Mouse (Mus musculus) spleen, postnatal 4 days (tissue): ENCODE measurements around the gene Nop16.
"Not testable (repeated sequence)": the region's sequence is repeated elsewhere in the genome, so short reads cannot be mapped to it uniquely, and the experiment has no call there.

Experiments used
- DNase-seq, 2 experiments: peaks; one replicate each; pipeline ENCODE4 v3.0.0; 2022; ENCODE audit warnings: low spot score in 2 of 2

Gene Nop16

DNA sequence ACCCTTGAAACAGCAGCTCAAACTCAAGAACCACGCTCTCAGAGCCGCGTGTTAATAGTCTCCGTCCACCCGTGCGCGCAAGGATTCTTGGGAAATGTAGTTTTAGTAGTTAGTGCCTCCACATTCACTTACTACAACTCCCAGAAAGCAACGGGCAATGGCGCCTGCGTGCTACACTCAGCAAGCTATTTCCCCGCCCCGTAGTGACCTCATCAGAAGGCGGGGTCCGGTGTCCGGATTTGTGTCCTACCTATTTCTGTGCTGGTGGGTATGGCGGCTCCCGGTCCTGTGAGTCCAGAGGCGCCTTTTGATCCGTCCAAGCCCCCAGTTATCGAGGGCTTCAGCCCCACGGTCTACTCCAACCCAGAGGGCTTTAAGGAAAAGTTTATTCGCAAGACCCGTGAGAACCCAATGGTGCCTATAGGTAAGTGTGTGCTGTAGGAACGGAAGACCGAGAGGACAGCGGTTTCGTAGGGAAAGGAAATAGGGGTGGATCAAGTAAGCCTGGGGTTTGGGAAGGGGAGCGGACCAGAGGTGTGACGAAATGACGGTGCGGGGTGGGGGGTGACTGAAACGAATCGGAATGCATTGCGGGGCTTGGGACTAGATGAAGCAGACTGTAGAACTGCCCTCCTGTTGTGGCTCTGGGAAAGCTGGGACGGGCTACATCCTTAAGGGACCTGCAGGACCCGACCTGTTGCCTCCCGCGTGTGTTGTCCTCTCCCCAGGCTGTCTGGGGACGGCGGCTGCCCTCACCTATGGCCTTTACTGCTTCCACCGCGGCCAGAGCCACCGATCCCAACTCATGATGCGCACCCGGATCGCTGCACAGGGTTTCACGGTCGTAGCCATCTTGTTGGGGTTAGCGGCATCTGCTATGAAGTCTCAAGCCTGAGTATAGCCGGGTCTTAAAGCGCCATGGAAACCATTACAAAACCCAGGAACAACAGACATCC, at the start of gene Nop16, which contains the start of gene Higd2a:
Gene Nop16 (minus strand): TSS at position 95 of the 956 bp plus-strand sequence.
Gene Higd2a (plus strand): TSS at position 212 of the 956 bp plus-strand sequence.
- DNase-seq: peak; percentile 94 to 95

DNA sequence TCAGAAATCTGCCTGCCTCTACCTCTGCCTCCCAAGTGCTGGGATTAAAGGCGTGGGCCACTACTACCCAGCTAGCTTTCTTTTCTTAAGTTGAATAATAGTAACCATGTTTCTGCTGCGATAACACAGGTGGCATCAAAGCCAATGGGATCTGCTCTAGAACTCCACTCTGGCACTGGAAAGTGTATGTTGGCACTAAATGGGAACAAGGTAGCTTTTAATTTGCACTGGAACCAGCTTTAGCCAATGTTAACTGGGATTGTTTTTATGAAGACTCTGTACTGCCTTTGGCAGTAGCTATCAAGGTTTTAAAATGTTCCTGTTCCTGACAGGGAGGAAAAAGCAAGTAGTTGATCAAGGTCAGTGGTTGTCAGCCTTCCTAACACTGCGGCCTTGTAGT, 45.1 kb upstream of the Nop16 start:
- no peak for DNase-seq

DNA sequence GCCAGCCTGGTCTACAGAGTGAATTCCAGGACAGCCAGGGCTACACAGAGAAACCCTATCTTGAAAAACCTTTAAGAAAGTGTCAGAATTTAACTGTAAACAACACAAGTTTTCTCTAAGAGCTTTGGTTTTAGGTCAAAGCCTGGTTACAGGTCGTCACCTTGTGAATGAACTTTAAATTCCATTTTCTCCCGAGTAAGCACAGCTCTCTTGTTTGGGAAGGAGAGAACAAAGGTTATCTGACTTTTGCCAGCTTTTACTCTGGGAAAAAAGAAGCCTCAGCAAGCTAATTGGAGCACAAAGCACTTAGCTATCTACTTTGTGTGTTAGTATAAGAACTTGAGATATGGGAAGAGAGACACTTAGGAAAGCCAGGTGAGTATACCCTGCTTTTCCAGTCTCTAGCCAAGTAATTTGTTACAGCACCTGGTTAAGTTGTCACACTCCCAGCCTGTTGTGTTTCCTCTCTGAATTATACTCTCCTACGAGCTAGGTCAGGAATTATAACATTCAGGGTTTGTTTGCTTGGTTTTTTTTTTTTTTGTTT, 42.9 kb upstream of the Nop16 start:
- no peak for DNase-seq

DNA sequence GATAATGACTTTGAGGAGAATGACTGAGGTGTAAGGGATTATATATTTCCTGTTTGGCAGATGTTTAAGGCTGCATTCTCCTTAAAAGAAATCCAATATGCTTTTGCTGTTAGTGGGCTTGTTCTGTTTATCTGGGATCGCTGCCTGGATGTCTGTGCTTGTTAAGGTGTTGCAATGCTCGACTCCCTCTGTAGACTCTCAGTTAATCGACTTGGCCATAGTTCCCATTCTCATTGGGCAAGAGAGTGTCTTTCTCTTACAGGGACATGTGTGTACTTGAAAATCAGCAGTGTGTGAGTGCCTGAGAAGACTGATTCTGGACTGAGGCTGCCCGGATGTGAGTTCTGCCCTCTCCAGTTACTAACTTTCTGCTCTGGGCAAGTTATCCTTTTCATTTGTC, 39.2 kb upstream of the Nop16 start:
- DNase-seq: no peak

DNA sequence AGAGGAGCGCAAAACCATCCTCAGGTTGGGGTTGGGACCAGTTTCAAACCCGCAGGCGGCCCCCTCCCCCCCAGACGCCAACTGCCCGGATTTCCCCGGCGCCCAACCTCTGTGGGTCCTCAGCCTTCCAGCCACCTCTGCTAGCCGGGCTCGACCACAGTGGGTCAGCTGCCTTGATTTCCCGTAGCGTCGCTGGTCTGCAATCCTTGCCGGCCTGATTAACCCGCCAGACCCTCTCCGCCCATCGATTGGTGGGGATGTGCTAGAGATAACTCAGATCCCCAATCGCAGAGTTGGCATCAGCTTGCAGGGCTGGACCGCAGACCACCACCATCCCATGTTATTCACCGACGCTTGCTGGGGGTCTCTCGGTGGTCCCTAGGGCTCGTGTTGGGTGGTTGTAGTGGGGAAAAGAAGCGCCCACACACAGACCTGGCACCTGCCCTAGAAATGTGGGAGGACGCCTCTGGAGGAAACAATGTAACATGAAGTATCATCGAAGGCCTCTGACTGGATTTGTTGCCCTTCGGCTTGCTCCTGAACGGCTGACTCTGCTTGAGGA, 32.2 kb upstream of the Nop16 start:
- no peak for DNase-seq

DNA sequence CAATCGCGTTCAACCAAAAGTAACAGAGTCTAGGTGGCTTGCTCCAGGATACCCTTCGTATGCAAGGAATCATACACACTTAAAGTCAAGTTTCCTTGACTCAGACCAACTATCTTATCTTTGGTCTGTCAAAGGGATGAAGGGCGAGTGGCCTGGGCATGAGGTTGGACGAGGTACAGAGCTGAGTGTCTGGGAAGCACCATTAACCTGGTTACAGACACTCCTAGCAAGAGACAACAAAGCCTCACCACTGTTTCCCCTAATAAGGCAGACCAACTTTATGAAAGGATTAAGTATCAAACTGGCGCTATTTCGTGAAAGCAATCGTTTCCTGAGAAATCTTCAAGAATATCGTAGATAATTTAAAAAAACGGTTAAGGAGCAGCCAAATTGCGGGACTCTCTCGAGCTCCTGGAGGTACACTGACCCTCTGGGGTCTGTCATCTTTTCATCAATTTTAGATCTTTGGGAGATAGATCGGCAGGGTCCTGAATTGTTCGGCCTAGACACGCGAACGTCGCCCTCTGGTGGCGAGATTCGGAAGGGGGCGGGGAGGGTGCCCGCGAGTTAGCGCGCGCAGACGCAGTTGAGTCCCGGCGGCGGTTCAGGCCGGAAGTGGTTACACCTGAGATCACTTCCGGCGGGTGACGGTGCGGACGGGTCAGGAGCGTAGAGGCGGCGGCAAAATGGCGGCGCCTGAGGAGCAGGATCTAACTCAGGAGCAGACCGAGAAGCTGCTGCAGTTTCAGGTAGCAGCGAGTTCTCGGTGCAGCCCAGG, 31.5 kb upstream of the Nop16 start, which contains the start of gene Faf2:
Gene Faf2 (plus strand): TSS at position 630 of the 778 bp plus-strand sequence.
- DNase-seq: peak; percentile 97 to 100

DNA sequence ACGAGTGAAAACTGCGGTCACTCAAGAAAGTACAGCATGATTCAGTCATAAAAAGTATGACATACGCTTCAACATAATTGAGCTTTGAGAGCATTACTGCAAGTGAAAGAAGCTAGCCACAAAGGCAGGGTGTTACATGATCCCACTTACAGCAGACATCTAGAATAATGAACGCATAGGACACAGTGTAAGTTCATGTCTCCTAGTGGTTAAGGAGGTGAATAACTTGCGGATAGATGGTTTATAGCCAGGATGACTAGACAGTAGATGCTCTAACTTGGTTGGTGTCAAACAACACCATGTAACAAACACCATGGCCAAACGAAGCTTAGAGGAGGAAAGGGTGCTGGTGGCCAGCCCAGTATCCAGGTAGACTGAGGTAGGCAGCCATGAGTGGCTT, 27.1 kb upstream of the Nop16 start:
- no peak for DNase-seq

DNA sequence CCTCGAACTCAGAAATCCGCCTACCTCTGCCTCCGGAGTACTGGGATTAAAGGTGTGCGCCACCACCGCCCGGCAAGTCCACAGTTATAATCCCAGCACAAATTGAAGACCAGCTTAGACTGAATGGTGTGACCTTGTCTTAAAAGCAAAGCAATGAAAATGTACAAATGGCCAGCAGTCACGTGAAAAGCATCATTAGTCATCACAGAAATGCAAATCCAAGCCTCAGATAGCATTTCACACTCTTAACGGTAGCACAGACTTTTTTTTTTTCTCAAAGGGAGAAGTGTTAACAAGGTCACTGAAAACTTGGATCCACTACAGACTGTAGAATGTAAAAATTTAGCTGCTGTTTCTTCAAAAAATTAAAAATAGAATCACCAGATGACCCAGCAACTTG, 26.4 kb upstream of the Nop16 start:
- DNase-seq: no peak

DNA sequence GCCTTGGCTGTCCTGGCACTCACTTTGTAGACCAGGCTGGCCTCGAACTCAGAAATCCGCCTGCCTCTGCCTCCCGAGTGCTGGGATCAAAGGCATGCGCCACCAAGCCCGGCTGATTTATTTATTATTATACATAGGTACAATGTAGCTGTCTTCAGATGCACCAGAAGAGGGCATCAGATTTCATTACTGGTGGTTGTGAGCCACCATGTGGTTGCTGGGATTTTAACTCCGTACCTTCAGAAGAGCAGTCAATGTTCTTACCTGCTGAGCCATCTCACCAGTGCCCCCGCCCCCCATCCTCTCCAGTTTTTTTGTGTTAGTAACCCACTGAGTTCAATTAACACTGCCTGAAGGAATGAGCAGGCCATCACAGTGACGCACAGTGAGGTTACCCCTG, 23.3 kb upstream of the Nop16 start:
- not testable (repeated sequence) for DNase-seq

DNA sequence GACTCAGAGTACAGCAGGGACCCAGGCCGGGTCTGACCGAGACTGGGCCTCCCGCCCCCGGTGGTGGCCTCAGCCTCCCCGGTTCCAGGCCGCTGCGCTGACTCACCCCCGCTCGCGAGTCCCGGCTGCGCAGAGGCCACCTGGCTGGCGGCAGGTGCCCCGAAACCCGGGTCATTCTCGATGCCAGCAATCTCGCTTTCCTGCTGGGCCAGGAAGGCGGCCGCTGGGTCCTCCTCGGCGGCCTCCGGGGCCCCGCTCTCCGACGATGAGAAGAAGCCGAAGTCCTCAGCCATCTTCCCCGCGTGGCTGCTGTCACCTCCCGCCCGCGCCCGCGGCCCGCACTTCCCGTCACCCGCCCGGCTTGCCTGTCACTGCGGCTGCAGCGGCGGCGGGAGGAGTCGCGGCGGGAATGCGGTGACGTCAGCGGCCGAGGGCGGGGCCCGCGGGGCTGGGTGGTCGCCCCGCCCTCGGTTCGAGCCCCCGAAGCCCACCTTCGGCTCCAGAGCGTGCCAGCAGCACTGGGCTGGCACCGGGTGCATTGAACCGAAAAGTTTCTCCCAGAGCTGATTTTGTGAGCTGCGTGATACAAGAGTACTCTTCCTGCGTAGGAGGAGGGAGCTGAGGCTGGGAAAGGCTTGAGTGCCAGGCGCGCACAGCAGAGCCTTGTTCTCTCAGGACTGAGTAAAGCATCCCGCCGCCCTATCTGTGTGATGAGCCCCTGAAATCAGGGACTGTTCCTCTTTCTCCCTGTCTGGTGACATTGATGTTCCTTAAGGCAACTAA, 21.3 kb upstream of the Nop16 start, which contains the start of gene Cltb:
Gene Cltb (minus strand): TSS at position 373 of the 783 bp plus-strand sequence.
- peak; percentile 77 to 88 for DNase-seq

DNA sequence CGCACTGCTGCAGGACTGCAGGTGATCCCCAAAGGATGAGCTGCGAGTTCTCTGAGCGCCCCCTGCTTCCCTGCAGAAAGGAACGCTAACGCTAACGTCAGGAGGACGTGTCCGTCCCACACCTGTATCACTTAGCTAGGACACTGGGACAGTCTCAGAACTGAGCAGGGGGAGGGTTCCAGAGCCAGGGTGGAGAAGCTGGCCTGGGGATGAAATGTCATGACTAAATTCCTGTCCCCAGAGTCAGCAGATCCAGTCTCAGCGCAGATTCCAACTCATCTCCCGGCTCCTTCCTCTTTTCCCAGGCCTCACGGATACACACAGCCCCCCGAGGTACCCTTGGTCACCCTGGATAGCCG, 20.7 kb upstream of the Nop16 start:
- DNase-seq: no peak

DNA sequence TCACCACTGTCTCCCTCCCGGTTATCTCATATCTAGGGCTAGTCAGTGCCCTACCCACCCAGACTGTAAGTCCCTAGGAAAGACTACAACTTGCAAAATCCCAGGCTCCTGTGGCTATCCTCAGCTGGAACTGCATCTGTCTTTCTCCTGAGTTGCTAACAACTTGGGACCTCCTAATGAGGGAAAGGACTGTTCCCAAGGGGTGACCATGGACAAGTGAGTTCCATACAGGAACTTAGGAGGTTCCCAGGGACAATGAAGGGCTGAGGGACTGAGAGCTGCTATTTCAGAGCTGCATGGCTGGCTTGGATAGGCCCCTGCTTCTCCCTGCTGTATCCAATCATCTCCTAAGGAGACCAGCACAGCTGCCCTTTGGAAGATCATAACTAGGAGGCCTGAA, 19.4 kb upstream of the Nop16 start:
- DNase-seq: no peak

DNA sequence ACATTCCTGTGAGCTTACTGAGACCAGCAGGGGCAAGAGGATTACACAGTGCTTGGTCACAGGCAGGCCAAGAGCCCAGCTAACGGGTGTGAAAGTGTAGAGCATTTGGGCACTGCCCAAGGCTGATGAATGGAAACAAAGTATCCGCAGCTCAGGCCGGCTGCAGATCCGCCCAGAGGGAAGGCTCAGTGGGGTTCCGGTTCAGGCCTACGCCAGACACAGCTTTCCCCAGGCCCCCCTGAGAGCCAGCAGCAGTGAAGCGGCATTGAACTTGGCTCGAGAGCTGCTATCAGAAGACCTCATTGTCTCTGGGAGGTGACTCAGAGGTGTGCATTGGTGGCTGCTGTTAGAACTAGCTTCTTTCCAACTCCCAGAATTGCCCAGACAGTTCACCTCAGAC, 18.8 kb upstream of the Nop16 start:
- no peak for DNase-seq

DNA sequence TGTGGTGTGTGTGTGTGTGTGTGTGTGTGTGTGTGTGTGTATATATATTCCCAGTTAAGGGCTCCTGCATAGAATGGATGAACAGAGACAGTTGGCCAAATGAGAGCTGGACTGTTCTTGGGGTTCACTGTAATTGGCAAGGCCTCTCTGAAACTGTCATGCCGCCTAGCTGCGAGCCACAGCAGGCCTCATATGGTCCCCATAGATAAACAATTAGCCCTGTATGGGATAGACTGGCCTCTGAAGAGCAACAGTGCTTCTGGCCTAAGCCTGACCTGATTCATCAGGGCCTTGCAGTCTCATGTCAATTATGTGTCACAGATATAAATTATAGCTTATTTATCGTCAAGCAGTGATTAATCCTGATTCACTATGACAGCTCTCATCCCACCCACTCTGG, 18.1 kb upstream of the Nop16 start:
- no peak for DNase-seq

DNA sequence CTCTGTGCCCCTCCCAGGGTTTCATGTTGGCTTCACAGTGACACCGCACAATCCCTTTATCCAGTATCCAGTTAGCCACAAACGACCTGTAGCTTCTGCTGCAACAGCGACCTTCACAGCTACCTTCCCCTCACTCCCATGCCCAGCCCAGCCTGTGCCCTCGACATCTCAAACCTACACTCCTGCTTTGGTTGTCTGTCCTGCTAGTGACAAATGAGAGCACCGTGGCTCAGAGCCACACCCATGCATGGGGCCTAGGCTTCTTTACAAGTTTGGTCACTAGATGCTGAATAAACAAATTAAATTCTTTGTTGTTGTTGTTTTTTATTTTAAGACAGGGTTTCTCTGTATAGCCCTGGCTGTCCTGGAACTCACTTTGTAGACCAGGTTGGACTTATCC, 17.3 kb upstream of the Nop16 start:
- DNase-seq: no peak

DNA sequence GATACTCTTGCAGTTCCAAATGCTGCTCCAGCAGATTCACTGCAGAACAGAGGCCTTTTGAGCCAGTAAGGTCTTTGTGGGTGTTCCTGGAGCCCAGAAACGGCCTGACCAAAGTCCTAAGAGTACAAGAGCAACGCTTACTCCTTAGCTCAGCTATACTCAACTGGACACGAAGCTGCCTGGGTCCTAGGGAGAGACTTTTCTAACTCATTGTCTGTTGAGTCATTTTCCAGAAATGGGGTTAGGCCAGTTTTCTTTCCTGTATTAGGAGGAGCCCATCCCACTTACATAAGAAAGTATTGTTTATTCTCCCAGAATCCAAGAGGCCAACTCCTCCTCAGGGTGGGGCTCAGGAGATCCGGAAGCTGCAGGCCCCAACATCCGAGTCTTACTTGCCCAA, 15.5 kb upstream of the Nop16 start:
- no peak for DNase-seq

DNA sequence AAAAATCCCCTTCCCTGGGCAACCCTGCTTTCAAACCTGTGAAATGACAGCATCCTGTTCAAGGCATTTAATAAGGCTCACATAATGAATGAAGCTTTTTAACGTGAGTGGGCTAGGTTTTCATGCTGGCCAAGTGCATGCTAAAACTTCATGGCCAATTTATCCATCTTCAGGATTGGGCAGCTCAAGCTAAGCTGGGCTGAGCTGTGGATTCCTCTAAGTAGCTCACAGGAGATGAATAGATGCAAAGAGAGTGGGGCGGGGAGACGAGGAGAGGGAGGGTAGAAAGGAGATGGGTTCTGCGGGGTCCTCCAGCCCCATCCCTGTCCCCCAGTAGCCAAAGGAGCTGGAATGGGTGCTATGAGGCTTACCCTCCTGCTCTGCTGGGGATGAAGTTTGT, 14.3 kb upstream of the Nop16 start:
- no peak for DNase-seq

DNA sequence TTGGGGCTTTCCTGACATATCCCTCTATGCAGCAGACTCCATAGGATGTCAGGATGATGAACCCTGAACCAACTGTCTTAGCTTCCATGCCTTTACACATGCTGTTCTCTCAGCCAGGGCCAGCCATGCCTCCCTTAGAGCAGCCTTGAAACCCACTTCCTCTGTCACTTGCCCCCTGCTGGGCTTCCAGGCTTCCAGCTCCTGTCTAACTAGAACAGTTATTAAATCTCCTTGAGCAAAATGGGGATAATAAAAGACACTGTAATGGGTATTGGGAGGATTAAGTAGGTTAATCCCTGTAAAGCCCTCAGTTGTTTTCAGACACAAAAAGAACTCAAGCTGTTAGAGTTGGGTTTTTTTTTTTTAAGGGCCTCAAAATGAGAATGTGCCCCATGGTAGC, 13.6 kb upstream of the Nop16 start:
- no peak for DNase-seq

DNA sequence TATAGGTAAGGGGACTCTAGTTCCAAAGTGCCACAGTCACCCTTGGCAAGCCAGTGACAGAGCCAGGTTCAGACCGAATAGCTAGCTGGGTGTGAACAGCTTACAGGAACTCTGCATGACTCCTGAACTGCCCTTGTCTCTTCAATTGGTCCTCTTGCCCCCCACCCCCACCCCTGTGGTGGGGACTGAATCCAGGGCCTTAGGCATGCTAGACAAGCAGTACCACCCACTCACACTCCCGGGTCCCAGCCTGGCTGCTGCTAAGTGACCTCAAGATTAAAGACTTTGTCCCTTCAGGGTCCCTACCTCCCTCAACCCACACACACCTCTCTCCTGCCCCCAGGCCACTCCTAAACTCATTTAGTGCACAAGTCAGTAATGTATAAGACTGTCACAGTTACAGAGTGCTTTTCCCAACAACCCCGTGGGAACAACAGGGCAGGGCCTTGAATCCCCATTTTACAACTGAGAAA, 12.8 kb upstream of the Nop16 start:
- DNase-seq: no peak

DNA sequence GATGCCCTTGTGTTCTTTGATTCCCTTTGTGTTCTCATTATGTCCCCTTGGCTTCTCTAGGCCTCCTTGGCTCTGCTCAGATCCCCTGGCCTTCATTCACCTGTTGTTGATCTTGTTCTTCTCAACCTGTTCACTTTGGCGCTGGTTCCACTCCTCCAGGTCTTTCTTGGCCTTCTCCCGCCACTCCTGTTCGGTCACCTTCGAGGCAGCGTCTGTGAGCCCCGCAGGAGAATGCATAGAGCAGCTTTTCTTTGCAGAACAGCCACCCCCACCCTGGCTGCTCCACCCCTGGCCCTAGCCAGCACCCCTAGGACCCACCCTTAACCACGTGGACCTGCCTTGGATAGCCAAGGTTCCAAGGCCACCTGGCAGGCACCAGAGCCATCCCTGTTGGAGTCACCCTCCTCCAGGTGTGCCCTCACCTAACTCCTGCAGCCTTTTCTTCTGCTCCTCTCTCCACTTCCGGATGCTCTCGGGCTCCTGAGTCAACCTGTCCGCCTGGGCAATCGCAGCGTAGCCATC, 8.8 kb upstream of the Nop16 start:
- no peak for DNase-seq

DNA sequence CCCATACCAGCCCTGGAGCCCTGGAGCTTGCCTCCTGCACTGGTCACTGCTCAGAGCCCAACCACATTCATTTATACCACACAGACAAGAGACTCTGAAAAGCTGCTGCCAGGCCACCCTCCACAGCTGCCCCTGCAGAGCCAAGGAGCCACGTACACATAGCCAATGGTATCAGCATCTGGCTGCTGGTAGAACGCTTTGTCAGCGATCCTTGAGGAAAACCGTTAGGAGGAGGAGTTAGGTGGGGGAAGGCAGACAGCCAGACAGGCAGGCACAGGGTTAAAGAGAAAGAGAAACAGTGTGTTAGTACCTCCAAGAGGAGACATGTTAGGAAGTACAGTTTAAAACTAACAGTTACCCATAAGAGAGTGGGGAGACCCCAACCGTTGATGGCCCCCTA, 7.0 kb upstream of the Nop16 start:
- no peak for DNase-seq
